Mouse (Mus musculus) erythroblast, embryonic 14.5 days (primary cell): ENCODE measurements at regions not wholly inside any gene's neighbourhood (a gene's known extent, or its start where the extent isn't known, plus 50 kb on each side); places are given as distances from the start of the nearest gene placed in this dataset.

Experiments used
- GATA1 ChIP-seq: IDR thresholded peaks from 2 replicates; pipeline ENCODE4 v1.6.1; 2012; ENCODE audit warnings: low read length, inconsistent platforms, mixed read lengths
- TAL1 ChIP-seq: IDR thresholded peaks from 3 replicates; pipeline ENCODE4 v1.6.1; 2012; ENCODE audit warnings: low read length, inconsistent platforms, mixed read lengths

DNA sequence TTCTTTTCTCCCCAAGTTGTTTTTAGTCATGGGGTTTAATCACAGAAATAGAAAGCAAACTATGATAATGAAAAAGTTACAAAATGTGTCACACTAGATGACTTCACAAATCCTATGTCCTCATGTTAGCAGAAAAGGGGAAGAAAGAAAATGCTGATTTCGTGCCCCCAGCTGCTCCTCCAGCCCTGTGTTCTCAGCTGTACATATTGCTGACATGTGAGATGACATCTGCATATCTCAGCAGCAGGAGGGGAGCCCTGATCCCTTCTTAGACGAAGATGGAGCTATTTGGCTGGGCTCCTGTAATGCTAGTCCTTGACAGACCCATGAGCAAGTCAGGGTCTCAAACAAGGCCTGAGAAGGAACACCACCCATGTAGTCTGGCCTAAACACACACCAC is 162.1 kb upstream of the Pgrmc2 start:
- TF ChIP-seq TAL1 (no peak), GATA1 (no peak)
